Comparison of ENCODE assay signal across 8 mouse cellular contexts in genomic region chr17:30746056-30747024, GRCm38 (mm10).
DNase-seq lines count a peak whose midpoint lies in the region; ATAC-seq and TF ChIP-seq lines count a peak whose summit lies in the region.

No protein-coding gene starts in this region.

- H3K27ac ChIP-seq in thymus, adult 2 months (ENCODE audit: control insufficient read depth, insufficient read depth, low read length): no peak overlapping the region
- H3K27ac ChIP-seq in bone marrow, adult 2 months (ENCODE audit: control insufficient read depth, insufficient read depth, low read depth, low read length, poor library complexity): no peak overlapping the region
- H3K27ac ChIP-seq in forebrain, embryonic 13.5 days: no peak overlapping the region
- H3K27ac ChIP-seq in kidney, postnatal 0 days: no peak overlapping the region
- H3K27ac ChIP-seq in liver, embryonic 14.5 days: no peak overlapping the region

- no peaks in the 10 kb centered on the region for H3K27me3 ChIP-seq in thymus, adult 2 months (ENCODE audit: control insufficient read depth, insufficient read depth, low read length)
- no peaks in the 10 kb centered on the region for H3K27me3 ChIP-seq in forebrain, embryonic 13.5 days
- no peaks in the 10 kb centered on the region for H3K27me3 ChIP-seq in kidney, postnatal 0 days (ENCODE audit: insufficient read depth, low read length)
- no peaks in the 10 kb centered on the region for H3K27me3 ChIP-seq in liver, embryonic 14.5 days (ENCODE audit: control insufficient read depth, insufficient read depth, low read length)

- 77% methylated on average over 29 of the region's 29 CpGs for WGBS in thymus, adult 2 months
- WGBS in bone marrow, adult 2 months: 72% methylated on average over 29 of the region's 29 CpGs
- WGBS in forebrain, embryonic 13.5 days: 59% methylated on average over 29 of the region's 29 CpGs
- WGBS in kidney, postnatal 0 days: 40% methylated on average over 29 of the region's 29 CpGs
- 58% methylated on average over 29 of the region's 29 CpGs for WGBS in liver, embryonic 14.5 days (ENCODE audit: insufficient replicate concordance)

- H3K9me3 ChIP-seq in forebrain, embryonic 13.5 days (replicated peaks): no peaks in the 10 kb centered on the region
- no peaks in the 10 kb centered on the region for H3K9me3 ChIP-seq in kidney, postnatal 0 days (replicated peaks; ENCODE audit: low read length)
- H3K9me3 ChIP-seq in liver, embryonic 14.5 days (ENCODE audit: control insufficient read depth, low read length): no peaks in the 10 kb centered on the region

- no peak overlapping the region for H3K4me3 ChIP-seq in thymus, adult 2 months (ENCODE audit: control insufficient read depth, insufficient read depth, low read length)
- no peak overlapping the region for H3K4me3 ChIP-seq in bone marrow, adult 2 months (replicated peaks; ENCODE audit: control insufficient read depth, low read depth, low read length)
- no peak overlapping the region for H3K4me3 ChIP-seq in forebrain, embryonic 13.5 days
- H3K4me3 ChIP-seq in kidney, postnatal 0 days (replicated peaks; ENCODE audit: low read depth, low read length): no peak overlapping the region
- no peak overlapping the region for H3K4me3 ChIP-seq in liver, embryonic 14.5 days (ENCODE audit: insufficient read depth in 1 of 2, low read depth in 2 of 2, low read length in 2 of 2)

- peaks cover 52% of the 10 kb centered on the region for H3K36me3 ChIP-seq in thymus, adult 2 months (ENCODE audit: control insufficient read depth, insufficient read depth, low read length)
- H3K36me3 ChIP-seq in forebrain, embryonic 13.5 days (ENCODE audit: poor library complexity, severe bottlenecking): no peaks in the 10 kb centered on the region
- H3K36me3 ChIP-seq in kidney, postnatal 0 days (ENCODE audit: insufficient read depth, low read length): no peaks in the 10 kb centered on the region
- no peaks in the 10 kb centered on the region for H3K36me3 ChIP-seq in liver, embryonic 14.5 days (replicated peaks; ENCODE audit: control insufficient read depth, insufficient read depth, low read depth)

- ATAC-seq in forebrain, embryonic 13.5 days: peak; percentile 75; the same call in 1 of the 2 replicates
- no peak for ATAC-seq in kidney, postnatal 0 days (replicated peaks; ENCODE audit: low FRiP score, low read depth)
- no peak for ATAC-seq in liver, embryonic 14.5 days (ENCODE audit: insufficient read depth)
- no peak for ATAC-seq in erythroblast, adult 5-6 weeks (replicated peaks; ENCODE audit: low FRiP score, poor library complexity, severe bottlenecking)

- no peak for TF ChIP-seq EP300 in liver, embryonic 14.5 days (IDR thresholded peaks at IDR 0.05; ENCODE audit: low read depth)

- DNase-seq in thymus, adult 2 months: peak; percentile 65
- DNase-seq in thymus, adult 18-20 months: no peak
- peak; percentile 68 for DNase-seq in kidney, postnatal 0 days (ENCODE audit: low spot score)
- no peak for DNase-seq in liver, embryonic 14.5 days (ENCODE audit: low read depth in 3 of 3, low spot score in 3 of 3)
- peak; percentile 52 for DNase-seq in ovary, postnatal 14 days (ENCODE audit: low spot score)

- peak; percentile 91 for TF ChIP-seq CTCF in thymus, adult 2 months (IDR thresholded peaks at IDR 0.05; ENCODE audit: borderline replicate concordance, control insufficient read depth, extremely low read depth, insufficient read depth, low read length, poor library complexity)
- peak; percentile 91 for TF ChIP-seq CTCF in bone marrow, adult 2 months (IDR thresholded peaks at IDR 0.05; ENCODE audit: control insufficient read depth, insufficient read depth, low read length)
- peak; percentile 93 for TF ChIP-seq CTCF in kidney, postnatal 0 days (IDR thresholded peaks at IDR 0.05; ENCODE audit: low read depth)
- TF ChIP-seq CTCF in liver, embryonic 14.5 days (IDR thresholded peaks at IDR 0.05; ENCODE audit: low read depth): peak; percentile 93

- TF ChIP-seq POLR2A in thymus, adult 2 months (IDR thresholded peaks at IDR 0.05; ENCODE audit: control insufficient read depth, extremely low read depth, insufficient read depth, low read length, poor library complexity): no peak
- no peak for TF ChIP-seq POLR2A in bone marrow, adult 2 months (IDR thresholded peaks at IDR 0.05; ENCODE audit: borderline replicate concordance, control insufficient read depth, low read depth, low read length)

- no peak overlapping the region; the same call in 1 of the 2 replicates for H3K9ac ChIP-seq in forebrain, embryonic 13.5 days
- no peak overlapping the region for H3K9ac ChIP-seq in kidney, postnatal 0 days (ENCODE audit: low read depth, low read length)
- H3K9ac ChIP-seq in liver, embryonic 14.5 days (replicated peaks): no peak overlapping the region

- H3K4me1 ChIP-seq in thymus, adult 2 months (replicated peaks; ENCODE audit: control insufficient read depth, insufficient read depth, low read length): no peaks in the 10 kb centered on the region
- H3K4me1 ChIP-seq in bone marrow, adult 2 months (ENCODE audit: control insufficient read depth, insufficient read depth, low read length): no peaks in the 10 kb centered on the region
- no peaks in the 10 kb centered on the region for H3K4me1 ChIP-seq in forebrain, embryonic 13.5 days
- no peaks in the 10 kb centered on the region for H3K4me1 ChIP-seq in kidney, postnatal 0 days (replicated peaks; ENCODE audit: insufficient read depth, low read length)
- H3K4me1 ChIP-seq in liver, embryonic 14.5 days (replicated peaks; ENCODE audit: control insufficient read depth in 2 of 2, insufficient read depth in 2 of 2, low read length in 1 of 2): no peaks in the 10 kb centered on the region

- H3K4me2 ChIP-seq in forebrain, embryonic 13.5 days: no peak overlapping the region
- H3K4me2 ChIP-seq in kidney, postnatal 0 days (ENCODE audit: low read length): no peak overlapping the region
- H3K4me2 ChIP-seq in liver, embryonic 14.5 days (ENCODE audit: low read depth): no peak overlapping the region

Comparison
In these comparisons a context has a peak if more than half of its experiments do, and no peak if none do; other contexts are left out.
1. DNase-seq: peak in thymus, adult 2 months (single experiment), kidney, postnatal 0 days (single experiment) and ovary, postnatal 14 days (single experiment); none in thymus, adult 18-20 months (0 of 2) and liver, embryonic 14.5 days (0 of 3).
2. Peak in every context shown above with its lines, with median percentiles within 50 percentile points of each other: CTCF ChIP-seq.